Mouse (Mus musculus): ENCODE measurements around the gene Tpk1.
"Not testable (repeated sequence)": the region's sequence is repeated elsewhere in the genome, so short reads cannot be mapped to it uniquely, and the experiment has no call there.

The Tpk1 gene

DNA sequence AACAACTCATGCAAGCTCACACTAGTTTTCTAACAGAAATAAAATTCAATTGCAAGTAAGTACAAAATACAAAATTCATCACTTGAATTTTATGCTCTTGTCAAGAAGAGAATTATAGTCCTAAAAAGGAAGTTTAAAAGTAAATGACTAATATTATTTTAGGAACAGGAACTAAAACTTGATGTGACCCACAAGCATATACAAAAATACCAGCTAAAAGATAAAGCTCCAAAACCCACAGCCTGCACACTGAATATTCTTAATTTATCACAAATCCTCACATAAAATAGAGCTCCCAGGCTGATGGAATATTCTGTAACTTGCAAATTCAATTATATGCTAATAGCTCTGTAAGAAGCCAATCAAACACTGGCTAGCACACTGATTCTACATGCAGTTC lies 25.5 kb downstream of the Tpk1 start:
- no peak for DNase-seq (ENCODE audit: low spot score)

DNA sequence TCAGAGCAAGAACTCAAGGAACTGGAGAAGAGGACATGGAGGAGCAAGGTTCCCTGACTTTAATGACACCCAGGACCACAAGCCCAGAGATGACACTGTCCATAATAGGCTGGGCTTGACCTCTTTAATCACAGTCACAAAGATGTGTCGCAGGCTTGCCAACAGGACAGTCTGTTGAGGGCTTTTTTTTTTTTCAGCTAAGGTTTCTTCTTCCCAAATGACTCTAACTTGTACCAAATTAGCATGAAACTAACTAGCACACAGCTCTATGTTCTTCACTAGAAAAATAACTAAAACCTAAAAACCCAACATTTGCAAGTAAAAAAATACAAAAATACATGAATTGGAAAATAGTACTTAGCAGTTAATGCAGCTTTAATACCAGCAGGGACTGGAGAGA lies 27.2 kb downstream of the Tpk1 start:
- no peak for DNase-seq (ENCODE audit: low spot score)

DNA sequence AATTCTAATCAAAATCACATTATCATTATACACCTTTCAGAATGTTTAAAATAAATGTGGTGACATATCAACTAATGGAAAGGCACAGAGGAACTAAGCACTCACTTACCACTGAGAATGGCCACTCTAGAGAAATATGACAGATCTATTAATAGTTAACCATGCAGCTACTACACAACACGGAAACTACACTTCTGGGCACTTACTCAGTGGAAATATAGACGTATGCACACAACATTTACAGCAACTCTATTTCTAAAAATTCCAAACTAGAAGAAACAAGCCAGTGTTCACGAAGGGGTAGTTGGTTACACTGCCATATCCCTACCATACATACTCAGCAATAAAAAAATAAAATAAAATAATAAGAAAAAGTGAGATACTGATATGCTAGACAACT lies 28.0 kb downstream of the Tpk1 start:
- no peak for DNase-seq (ENCODE audit: low spot score)

DNA sequence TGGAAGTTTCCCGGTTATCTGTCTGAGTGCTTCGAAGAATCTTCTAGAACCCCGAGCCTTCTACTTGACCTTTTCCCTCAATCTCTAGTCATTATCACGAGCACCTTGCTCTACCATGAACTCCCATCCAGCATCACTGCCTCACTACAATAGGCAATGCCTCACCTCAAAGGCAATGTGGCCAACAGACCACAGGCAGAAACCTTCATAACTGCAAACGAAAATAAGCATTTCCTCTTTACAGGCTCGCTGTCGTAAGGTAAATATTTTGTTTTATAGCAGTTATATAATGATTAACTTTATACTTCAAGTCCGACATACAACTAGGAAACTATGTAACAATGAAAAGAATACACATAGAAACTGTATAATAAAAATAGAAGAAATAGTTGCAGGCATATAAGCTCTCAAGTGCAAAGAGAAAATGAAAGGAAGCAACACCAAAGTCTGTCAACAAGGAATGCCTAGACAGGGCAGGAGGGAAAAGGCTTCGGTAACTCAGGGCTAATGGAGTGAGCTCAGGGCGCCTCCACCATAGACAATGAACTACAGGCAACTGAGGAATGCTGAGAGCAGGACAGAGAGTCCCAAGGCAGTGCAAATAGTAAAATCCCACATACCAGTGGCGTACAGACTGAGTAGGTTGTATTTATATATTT lies 29.0 kb downstream of the Tpk1 start:
- no peak for DNase-seq (ENCODE audit: low spot score)

DNA sequence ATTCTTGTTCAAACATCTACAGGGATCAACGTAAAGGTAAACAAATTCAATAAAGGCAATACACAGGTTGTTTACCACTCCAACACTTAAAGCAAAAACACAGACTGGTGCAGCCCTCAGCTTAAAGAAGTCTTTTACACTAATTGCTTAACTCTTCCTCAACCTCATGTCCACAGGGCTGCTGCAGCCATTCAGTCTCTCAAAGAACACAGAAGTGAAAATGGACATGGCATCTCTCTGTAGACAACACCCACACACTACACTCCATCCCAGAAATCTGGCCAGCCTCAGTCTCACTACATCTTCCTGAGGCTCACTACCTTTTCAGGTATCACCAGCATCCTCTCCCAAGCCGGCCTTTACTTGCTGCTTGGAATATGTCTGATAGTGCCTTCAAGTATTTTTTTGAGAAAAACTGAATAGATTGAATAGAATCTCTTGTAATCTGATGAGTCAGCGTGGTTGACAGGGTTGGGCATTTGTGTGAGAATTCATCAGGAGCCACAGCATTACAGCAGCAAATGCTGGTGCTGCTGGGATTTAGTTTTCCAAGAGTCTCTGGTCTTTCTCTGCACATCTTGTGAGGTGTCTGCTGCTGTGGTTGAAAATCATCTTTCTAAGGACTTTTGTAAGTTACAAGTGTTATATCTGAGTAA lies 32.6 kb downstream of the Tpk1 start:
- DNase-seq (ENCODE audit: low spot score) = no peak

DNA sequence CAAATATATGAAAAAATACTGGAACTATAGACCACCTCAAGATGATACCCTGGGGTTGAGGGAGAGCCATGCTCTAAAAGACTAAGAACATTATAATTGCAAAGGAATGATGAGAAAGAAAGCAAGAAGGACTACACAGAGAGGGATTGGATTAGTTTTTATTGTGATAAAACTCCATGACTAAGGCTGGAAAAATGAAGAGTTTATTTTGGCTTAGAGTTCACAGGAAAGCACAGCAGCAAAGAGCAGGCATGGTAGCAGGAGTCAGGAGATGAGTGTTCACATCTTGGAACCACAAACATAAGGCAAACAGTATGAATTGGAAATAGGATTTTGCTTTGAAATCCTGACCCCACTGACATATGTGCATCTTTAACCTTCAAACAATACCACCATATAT lies 33.2 kb downstream of the Tpk1 start:
- DNase-seq (ENCODE audit: low spot score) = no peak

DNA sequence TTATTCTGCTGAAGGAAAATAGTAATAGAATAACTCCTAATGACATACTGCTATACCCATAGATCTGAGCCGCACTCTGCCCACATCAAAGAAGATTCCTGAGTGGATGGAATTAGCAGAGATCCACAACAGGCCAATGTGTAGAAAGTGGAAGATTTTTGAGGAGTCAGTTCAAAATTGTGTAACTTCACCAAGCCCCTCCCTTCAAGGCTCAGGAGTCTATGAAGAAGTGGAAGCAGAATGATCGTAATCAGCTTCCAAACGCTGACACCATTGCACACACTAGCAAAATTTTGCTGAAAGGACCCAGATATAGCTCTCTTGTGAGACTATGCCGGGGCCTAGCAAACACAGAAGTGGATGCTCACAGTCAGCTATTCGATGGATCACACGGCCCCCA lies 42.6 kb downstream of the Tpk1 start:
- DNase-seq (ENCODE audit: low spot score) = not testable (repeated sequence)

DNA sequence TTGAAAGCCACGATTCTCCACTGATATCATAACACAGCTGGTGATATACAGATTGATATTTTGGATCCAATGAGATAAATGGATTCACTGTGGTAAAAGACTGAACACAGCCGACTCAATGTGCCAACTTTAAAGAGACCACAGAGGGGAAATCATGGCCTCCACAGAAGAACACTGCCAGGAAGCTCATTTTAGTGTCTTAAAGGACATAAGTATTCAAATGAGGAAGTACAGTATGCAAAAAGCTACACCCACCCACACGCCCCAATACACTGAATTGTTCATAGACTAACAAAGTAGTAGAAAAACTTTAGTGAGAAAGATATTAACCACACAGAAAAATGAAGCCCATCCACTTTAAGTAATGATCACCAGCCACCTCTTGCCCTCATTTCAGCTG lies 46.8 kb downstream of the Tpk1 start:
- DNase-seq (ENCODE audit: low spot score) = no peak

DNA sequence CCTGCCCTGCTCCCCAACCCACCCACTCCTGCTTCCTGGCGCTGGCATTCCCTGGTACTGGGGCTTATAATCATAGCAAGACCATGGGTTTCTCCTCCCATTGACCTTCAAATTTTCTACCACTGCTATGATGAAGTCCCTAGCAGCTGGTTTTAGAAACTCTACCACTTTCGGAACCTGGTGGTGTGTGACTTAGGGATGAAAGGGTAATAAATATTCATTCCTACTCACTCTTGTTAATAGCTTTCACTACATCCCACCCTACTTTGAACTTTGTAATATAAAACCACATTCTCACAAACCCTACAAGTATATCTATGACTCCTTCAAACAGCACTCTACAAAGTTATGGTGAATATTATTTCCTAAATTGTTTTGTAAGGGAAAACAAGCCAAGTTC lies 54.3 kb downstream of the Tpk1 start:
- DNase-seq (ENCODE audit: low spot score) = no peak

DNA sequence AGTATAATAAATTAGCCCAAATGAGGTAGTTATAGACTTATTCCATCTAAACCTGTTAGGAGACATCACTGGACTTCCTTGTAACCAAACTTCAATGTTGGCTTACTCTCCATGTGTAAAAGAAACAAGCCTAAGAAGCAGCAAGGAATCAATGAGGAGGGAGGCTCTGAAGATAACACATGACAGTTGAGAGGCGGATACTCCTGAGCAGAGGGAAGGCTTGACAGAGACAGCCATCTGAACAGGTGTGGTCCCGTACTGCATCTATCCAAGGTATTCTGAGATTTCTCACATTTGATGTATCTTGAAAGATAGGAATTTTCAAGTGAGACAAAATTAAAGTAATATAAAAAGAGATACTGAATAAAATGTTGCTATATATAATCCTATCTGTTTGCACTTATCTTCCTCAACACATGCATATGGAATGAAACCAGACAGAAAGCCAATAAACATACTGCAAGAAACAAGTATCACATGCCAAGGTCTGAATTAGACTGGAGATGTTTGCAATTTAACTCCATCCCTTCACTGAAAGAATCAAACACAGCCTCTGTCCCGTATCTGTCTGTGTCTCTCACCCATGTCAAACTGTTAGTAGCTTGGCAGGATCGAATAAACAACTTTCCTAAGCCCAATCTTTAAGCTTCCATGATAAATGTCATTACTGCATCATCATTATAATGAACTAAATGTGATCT lies 75.1 kb downstream of the Tpk1 start:
- DNase-seq (ENCODE audit: low spot score) = no peak

DNA sequence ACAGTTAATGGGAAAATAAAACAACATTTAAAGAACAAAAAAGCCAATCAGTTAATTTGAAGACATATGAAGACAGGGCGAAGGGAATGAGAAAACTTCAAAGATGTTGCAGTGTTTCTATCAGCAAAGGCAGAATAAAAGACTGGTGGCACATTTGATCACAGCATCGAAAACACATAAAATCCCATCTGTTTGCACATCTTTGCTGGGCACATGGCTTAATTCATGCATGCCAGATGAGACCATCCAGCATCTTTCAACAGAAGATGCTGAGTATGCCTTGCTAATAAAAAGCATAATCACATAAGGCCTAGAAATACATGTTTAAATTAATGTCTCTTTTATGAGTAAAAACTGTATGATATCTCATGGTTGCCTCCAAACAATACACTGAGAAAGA lies 80.8 kb downstream of the Tpk1 start:
- no peak for DNase-seq (ENCODE audit: low spot score)

DNA sequence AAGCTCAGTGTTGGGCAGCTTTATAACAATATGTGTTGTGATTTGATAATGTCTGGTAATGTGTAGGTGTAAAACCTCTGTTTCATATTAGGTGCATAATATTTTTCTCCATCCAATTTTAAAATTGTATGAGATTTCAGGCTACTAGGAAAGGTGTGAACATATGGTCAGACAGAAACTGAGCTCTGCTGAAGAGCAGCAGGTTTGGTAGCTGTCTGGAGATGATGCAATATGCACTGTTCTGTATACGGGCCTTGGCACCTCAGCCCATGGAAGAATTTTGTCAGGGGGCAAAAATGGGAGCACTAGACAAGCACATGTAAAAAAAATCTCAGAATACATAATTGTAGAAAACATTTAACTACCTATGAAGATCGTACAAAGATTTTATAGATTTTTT lies 84.3 kb downstream of the Tpk1 start:
- DNase-seq (ENCODE audit: low spot score) = no peak

DNA sequence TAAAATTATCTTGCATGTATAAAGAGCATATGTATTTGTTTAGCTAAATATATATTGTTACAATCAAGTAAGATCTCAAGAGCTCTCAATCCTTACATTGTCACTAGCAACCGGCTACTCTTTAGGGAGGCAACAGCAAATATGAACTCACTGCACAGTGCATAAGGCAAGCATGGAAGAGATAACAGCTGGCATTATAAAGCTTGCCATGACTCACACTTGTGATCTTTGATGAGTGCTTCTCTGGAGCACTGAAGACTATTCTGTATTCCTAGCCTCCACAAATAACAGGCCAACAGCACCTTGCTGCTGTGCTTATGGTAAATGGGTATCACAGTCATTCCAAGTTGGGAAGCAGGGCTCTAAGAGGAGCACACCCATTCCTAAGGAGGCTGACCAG lies 98.2 kb downstream of the Tpk1 start:
- no peak for DNase-seq (ENCODE audit: low spot score)

DNA sequence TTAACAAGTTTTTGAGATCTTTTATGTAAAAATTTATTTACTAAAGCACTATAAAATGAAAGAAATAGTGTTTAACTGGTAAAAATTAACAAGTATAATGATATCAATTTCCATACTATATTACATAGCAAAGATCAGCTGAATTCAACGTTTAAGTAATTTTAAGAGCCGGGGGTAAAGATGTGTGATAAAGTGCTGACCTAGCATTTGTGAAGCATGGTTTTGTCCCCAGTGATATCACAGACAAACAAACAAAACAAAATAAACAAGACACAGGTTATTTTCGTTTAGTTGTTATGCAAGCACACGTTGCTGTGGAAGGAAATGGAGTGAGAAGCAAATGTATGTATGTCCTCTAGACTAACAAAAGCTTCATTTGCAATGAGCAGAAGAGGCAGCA lies 103.6 kb downstream of the Tpk1 start:
- DNase-seq (ENCODE audit: low spot score) = no peak

DNA sequence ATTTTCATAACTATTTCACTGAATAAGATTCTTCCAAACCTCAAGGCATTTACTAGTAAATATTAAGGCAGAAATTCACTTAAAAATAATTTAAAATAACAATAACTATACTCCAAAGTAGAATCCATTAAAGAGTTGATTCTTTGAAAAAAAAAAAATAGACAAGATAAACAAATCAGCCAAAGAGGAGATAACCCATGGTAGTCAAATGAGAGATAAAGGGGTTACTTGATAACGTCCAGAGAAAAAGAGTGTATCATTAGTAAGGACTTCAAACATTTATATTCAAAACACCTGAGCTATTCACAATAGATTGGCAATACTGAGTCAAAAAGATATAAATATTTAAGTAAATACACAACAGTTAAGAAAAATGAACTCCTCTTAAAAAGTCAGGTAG lies 114.7 kb downstream of the Tpk1 start:
- DNase-seq (ENCODE audit: low spot score) = no peak

DNA sequence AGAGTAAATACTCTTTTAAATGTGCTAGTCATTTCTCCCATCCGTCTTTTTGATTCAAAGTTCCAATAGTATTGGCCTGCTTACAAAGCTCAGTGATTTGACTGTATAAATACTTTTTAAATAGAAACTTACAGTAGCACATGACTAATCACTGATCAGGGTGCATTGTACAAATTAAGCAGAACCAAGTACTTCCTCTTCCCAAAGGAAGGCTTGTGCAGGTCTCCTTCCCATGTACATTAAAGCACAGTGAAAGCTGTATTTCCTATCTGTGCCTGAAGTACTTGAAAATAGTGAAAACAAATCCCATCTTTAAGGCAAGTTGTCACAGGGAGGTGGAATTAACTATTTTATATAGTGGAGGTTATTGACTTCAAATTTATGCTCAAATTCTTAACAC lies 119.5 kb downstream of the Tpk1 start:
- DNase-seq (ENCODE audit: low spot score) = no peak

DNA sequence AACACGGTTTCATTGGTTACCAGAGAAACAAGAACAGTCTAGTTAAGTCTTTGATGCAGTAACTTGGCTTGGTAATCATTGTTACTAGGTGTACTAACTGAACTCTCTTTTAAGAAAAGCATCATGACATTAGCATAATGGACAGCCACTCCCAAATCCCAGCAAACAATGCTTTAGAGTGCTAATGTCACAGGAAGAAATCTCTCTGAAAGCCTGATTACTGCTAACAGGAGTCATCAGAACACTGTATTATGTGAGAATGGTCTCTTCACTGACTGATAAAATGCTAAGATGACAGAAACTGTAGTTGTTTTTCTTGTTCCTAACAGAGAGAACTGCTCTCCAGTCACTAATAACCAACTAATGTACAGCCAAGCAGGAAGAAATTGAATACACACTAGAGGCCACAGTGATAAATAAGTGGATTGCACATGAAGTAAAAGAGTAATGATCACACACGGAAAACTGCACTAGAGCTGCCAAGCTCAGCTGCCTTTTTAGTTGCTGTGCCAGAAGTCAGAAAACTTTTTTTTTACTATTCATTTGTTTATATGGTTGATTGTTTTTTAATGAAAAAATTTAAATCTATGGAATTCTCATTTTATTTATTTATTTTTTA lies 128.7 kb downstream of the Tpk1 start:
- no peak for DNase-seq (ENCODE audit: low spot score)

DNA sequence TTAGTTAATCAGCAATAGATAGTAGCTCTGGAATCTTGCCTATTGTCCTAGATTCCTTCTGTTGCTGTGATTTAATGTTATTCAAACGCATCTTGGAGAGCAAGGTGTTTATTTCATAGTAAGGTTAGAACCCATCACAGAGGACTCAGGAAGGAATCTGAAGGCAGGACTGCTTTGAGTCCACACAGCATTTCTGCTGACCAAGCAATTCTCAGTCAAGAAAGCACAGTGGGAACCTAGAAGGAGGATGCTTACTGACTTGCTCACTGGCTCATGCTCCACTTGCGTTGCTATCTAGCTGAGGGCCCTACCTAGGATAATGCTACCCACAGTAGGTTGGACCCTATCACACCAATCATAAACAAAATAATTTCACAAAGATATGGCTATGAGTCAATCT lies 130.6 kb downstream of the Tpk1 start:
- DNase-seq (ENCODE audit: low spot score) = no peak

DNA sequence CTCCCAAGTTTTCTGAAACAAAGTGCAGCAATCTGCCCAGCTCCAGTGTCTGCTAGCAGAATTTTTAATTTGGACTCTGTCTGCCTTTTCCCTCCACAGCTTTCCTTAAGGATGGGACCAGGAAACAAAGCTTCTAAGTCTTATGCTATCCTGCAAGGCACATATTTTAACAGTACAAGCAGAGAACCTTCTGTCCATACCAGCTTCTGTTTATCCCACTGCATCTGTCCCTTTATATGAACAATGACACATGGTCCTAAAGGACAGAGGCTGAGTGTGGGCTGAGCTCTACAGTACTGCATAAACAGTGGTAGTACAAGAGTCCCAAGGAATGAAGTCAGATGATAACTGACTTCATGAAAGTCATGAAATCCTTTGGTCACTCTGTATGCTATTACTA lies 132.8 kb downstream of the Tpk1 start:
- no peak for DNase-seq (ENCODE audit: low spot score)

DNA sequence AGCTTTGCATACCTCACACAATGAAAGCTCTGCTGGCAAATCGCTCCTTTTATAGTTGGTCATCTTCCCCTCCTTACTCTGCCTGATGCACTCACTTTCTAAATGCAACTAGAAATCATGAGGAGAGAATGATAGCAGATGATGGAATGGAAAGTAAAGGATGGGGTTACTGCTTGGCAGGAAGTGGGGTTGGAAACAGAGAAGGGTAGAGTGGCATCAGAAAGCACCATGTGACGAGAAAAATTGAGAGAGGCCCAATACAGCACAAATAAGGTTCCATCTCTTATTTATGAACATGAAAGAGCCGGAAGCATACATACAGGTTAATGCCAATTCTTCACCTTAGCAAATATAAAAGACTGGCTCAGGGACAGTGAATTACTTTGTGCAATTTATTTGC lies 133.3 kb downstream of the Tpk1 start:
- no peak for DNase-seq (ENCODE audit: low spot score)

DNA sequence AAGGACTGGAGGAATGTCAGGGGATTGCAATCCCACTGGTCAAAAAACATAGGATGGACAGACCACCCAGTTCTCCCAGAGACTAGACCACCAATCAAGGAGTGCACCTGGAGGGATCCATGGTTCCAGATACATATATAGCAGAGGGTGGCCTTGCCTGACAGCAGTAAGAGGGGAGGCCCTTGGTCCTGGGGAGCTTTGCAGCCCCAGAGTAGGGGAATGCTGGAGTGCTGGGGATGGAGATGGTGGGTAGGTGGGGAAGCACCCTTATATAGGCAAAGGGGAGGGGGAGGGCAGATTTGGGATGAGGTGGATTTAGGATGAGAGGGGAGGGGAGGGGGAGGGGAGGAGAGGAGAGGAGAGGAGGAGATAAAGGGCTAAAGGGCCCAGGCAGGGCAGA lies 134.1 kb downstream of the Tpk1 start:
- DNase-seq (ENCODE audit: low spot score) = no peak

DNA sequence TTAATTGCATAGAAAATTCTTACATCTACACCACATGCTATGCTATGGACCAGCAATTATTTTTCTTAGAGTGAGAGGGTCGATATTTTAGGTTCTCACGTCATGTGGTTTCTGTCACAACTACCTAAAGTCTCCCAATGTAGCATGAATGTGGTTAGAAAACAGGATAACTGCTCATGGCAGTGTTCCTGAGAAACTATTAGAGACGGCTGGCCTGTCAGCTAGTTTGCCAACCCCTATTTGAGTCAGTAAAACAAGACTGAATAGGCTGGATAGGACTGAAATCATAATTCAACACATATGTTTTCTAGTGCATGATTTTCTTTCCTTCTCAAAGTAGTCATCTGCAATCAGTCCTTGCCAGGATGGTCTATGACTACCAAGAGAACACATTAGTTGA lies 137.1 kb downstream of the Tpk1 start:
- no peak for DNase-seq (ENCODE audit: low spot score)

DNA sequence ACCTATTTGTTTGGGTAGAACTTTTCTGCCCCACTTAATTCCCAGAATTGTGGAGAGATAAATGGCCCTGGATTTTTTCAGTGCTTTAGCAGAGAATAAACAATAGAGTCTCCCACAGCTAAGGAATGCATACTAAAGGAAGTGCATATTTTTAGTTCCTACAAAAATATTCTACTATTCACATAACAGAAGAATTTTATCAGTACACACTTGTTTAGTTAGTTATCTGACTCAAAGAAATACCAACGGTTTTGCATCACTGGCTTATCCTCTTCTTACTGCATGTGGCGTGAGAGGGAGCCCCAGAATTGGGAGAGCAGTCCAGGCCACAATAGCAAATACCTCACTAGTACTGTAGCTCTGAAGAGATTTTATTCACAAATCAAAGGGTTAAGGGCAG lies 141.1 kb downstream of the Tpk1 start:
- DNase-seq (ENCODE audit: low spot score) = no peak
